Mouse (Mus musculus) embryonic facial prominence, embryonic 14.5 days (tissue): ENCODE data around the gene Dzank1. TPM values are rescaled to one million over a fixed set of nuclear protein-coding genes. Genes with fewer than 3 reads are reported as not detected.

Experiments used
- ATAC-seq: fragments of 200-750 bp; cut with Nextera tagmentation; 2 replicates; pipeline ENCODE4 v1.8.0; 2017; ENCODE audit warnings: low read depth, moderate number of reproducible peaks, moderate TSS enrichment
- DNase-seq: peaks from one replicate; pipeline ENCODE4 v3.0.0-alpha.2; 2015; ENCODE audit warnings: low spot score
- H3K27ac ChIP-seq: fragments of 300-500 bp; sonication (generic); replicated peaks from 2 replicates; pipeline ENCODE4 v1.5.1; 2014; ENCODE audit warnings: low read depth, mild to moderate bottlenecking, low read length, moderate library complexity
- H3K27me3 ChIP-seq: fragments of 300-500 bp; sonication (generic); replicated peaks from 2 replicates; pipeline ENCODE4 v1.6.1; 2014; ENCODE audit warnings: low read length; ENCODE audit not compliant: control insufficient read depth, insufficient read depth
- H3K36me3 ChIP-seq: fragments of 300-500 bp; sonication (generic); 2 replicates; pipeline ENCODE4 v1.6.1; 2014; ENCODE audit warnings: low read length, mixed read lengths; ENCODE audit not compliant: control insufficient read depth, insufficient read depth
- H3K4me1 ChIP-seq: fragments of 300-500 bp; sonication (generic); 2 replicates; pipeline ENCODE4 v1.6.1; 2014; ENCODE audit warnings: antibody characterized with exemption, low read length; ENCODE audit not compliant: control insufficient read depth, insufficient read depth
- H3K4me2 ChIP-seq: fragments of 300-500 bp; sonication (generic); 2 replicates; pipeline ENCODE4 v1.6.1; 2014; ENCODE audit warnings: low read depth, mild to moderate bottlenecking, low read length, moderate library complexity, mixed read lengths
- H3K4me3 ChIP-seq: fragments of 300-500 bp; sonication (generic); 2 replicates; pipeline ENCODE4 v1.5.1; 2014; ENCODE audit warnings: low read depth, mild to moderate bottlenecking, low read length
- H3K9ac ChIP-seq: fragments of 300-500 bp; sonication (generic); 2 replicates; pipeline ENCODE4 v1.6.1; 2014; ENCODE audit warnings: low read depth, mild to moderate bottlenecking, low read length, moderate library complexity, mixed read lengths
- H3K9me3 ChIP-seq: fragments of 300-500 bp; sonication (generic); 2 replicates; pipeline ENCODE4 v1.6.1; 2016; ENCODE audit warnings: low read length; ENCODE audit not compliant: control insufficient read depth
- WGBS: fragments of 180-500 bp; shearing (Covaris S2); extraction: QIAGEN DNeasy Blood & Tissue Kit; methylation state at CpG from one replicate; pipeline ENCODE4 v1.1.7; 2014; 5-methylcytosine and 5-hydroxymethylcytosine counted together
- polyA plus RNA-seq: library from polyadenylated mRNA; unstranded; fragments of >200 nt; fragmentation: Nextera tagmentation; extraction: Ambion mirVana; gene quantifications from 2 replicates; pipeline ENCODE4 v1.2.1, GENCODE M21; 2014

Dzank1 gene
- 1.5 and 2.6 TPM in 2 replicates for polyA plus RNA-seq

DNA sequence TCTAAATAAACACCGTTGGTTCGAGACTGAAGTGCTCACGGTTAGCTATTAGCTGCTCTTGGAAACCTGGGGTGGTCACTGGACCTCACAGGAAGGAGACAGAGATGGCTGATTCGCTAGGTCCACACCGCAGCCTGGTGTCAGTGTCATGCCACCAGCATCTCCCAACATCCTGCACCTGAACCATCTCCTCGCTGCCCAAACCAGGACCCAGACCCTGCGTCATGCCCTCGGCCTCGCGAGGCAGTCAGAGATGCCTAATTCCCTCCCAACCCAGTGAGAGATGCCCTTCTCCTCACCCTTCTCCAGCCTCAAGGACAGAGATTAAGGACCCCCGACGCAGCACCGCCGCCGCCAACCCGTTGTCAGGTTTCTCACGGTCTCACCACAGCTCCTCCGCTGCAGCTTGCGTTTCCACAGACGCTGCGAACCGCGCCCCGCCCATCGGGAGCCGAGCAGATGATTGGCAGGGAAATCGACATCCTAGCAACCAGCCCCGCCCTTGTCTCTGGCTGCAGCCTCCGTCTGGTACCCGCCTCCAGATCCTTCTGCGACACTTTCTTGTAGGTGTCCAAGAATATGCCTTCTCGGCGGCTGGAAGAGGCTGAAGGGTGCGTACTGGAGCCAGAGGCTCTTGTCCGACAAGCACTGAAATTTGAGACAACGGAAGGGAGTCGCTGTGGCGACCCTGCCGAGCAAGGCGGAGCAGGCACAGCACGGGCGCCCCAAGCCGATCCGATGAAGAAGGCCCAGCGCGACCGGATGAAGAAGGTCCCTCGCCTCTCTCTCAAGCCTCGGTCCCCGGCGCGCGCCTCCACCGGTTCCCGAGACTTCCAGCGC lies at the start of gene Dzank1, which contains the start of gene Polr3f:
Gene Dzank1 (minus strand): TSS at position 434 of the 840 bp plus-strand sequence.
Gene Polr3f (plus strand): TSS at position 738 of the 840 bp plus-strand sequence.
- peaks cover 20% of the 10 kb centered on the region for H3K36me3 ChIP-seq
- no peaks in the 10 kb centered on the region for H3K9me3 ChIP-seq
- peak within 1 kb of the TSS; percentile 98 for H3K4me3 ChIP-seq
- DNase-seq (peak; percentile 99), ATAC-seq (peak; percentile 98)
- peak within 1 kb of the TSS; percentile 94 for H3K27ac ChIP-seq
- 0 out of 2 replicates have a peak, but pooled peaks cover 11% of the 10 kb centered on the region for H3K27me3 ChIP-seq
- H3K4me1 ChIP-seq: peaks cover 6% of the 10 kb centered on the region; the same call in 1 of the 2 replicates
- H3K9ac ChIP-seq: peak within 1 kb of the TSS; percentile 95
- WGBS: 3% methylated on average over 24 of the region's 56 CpGs
- peak within 1 kb of the TSS; percentile 78 for H3K4me2 ChIP-seq

DNA sequence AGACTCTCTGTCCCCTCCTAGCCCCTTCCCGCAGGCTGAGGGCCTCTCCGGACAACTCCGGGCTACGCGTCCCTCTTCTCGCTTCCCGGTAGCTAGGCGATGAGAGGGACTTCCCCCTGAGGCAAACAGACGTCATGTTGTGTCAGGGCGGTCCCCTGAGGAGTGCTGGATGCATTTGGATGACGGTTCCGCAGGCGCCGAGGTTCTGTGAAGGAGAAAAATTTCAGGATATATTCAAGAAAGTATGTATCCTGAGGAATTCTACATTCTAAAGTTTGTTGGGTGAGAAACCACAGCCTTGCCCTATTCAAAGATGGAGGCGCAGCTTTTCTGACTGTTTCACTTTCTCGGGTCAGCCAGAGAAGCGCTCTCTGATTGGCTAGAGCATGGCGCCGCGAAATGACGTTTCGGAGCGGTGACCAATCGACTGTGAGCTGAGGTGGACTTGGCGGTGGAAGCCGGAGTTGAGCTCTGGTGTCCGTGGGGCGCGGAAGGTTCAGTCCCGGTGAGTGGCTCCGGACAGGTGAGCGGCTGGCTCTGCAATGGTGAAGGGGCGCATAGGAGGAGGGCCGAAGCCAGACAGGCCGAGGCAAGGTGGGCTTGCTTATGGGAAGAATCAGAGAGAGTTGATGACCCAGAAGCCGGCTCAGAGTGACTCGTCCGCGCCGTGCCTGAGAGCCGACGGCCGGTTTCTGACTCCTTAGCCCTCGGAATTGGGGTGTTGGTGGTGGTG lies 28.8 kb upstream of the Dzank1 start, which contains the start of gene Sec23b:
Gene Sec23b (plus strand): TSS at position 410 of the 733 bp plus-strand sequence.
- peak within 1 kb of the TSS; percentile 95 for H3K27ac ChIP-seq
- H3K4me3 ChIP-seq: peak within 1 kb of the TSS; percentile 67
- peak within 1 kb of the TSS; percentile 68 for H3K4me2 ChIP-seq
- H3K27me3 ChIP-seq: no peaks in the 10 kb centered on the region
- 1% methylated on average over 44 of the region's 44 CpGs for WGBS
- H3K36me3 ChIP-seq: peaks cover 14% of the 10 kb centered on the region; the same call in 1 of the 2 replicates
- peak; percentile 98 for ATAC-seq
- DNase-seq: peak; percentile 98
- peaks cover 8% of the 10 kb centered on the region for H3K4me1 ChIP-seq
- no peaks in the 10 kb centered on the region for H3K9me3 ChIP-seq
- peak within 1 kb of the TSS; percentile 79 for H3K9ac ChIP-seq

DNA sequence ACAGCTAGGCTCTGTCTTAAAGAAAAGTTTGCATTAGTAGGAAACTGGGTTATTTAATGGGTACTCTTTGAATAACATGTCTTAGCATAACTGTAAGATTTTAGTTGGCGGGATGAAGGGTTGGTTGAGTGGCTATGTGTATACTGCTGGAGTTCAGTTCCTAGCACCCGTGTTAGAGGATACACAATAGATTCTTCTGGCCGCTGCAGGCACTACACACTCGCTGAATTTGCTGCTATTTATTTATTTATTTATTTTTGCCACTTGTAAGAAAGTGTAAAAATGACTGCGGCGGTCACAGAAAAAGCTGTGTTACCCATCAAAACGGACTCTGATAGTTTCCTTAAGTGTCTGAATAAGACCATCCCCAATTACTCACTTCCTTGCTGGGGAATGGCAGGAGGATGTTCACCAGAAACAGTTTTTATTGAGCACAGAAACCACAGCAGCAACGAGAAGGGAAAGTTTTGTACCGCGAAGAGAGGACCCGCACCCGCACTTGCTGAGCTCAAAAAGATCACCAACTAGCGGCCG lies 28.1 kb upstream of the Dzank1 start:
- H3K4me1 ChIP-seq: peaks cover 8% of the 10 kb centered on the region
- ATAC-seq (no peak; the same call in 1 of the 2 replicates), DNase-seq (peak; percentile 50)
- peak overlapping the region; percentile 79 for H3K9ac ChIP-seq
- peak overlapping the region; percentile 95 for H3K27ac ChIP-seq
- H3K4me3 ChIP-seq: peak overlapping the region; percentile 67
- WGBS: 2% methylated on average over 14 of the region's 14 CpGs
- peak overlapping the region; percentile 68 for H3K4me2 ChIP-seq
- H3K27me3 ChIP-seq: no peaks in the 10 kb centered on the region
- H3K9me3 ChIP-seq: no peaks in the 10 kb centered on the region
- H3K36me3 ChIP-seq: peaks cover 13% of the 10 kb centered on the region; the same call in 1 of the 2 replicates

DNA sequence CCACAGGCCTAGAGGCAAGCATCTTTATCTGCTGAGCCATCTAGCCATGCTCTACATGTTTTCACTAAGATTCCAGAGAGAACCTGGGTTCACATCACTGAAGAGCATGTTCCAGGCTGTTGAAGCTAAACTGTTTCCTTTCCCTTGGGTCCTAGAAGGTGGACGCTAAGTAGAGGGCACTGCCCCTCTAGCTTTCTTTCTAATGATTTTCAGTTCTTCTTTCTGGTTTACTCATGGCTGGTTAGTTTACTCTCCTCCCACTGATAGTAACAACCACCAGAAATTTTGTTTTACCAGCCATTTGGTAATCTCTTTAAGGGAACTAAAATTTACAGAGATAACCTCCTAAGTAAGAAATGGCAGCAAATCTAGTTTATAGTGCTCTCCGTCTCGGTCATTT lies 26.7 kb upstream of the Dzank1 start:
- H3K27me3 ChIP-seq: no peaks in the 10 kb centered on the region
- H3K4me1 ChIP-seq: peaks cover 8% of the 10 kb centered on the region
- no peak overlapping the region for H3K4me3 ChIP-seq
- no peaks in the 10 kb centered on the region for H3K36me3 ChIP-seq
- H3K9ac ChIP-seq: no peak overlapping the region
- H3K4me2 ChIP-seq: no peak overlapping the region
- no peak overlapping the region for H3K27ac ChIP-seq
- no peaks in the 10 kb centered on the region for H3K9me3 ChIP-seq
- ATAC-seq: no peak
- DNase-seq: no peak
- 93% methylated on average over 3 of the region's 3 CpGs for WGBS

DNA sequence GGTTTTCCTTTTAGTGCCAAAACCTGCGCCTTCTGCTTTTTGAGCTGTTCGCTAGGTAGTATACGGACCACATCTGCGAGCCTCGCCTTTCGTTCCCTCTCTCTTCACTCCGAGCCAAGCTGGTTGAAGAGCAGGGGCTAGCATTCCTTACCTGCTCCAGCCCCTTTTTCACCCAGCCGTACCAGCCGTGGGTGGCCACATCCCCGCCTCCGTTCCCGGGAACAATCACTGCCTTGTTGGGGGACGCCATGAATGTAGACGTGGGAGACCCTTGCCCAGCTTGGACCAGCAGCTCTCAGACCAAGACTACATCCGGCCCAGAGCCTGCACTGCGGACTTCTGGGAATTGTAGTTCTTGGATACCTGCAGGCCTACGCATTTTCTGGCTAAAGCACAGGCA lies 23.3 kb upstream of the Dzank1 start, which contains the start of gene Rbbp9:
Gene Rbbp9 (minus strand): TSS at position 341 of the 400 bp plus-strand sequence.
- ATAC-seq (peak; percentile 92), DNase-seq (peak; percentile 94)
- Histone ChIP-seq H3K27me3 (no peaks in the 10 kb centered on the region), H3K4me2 (peak within 1 kb of the TSS; percentile 71), H3K4me3 (peak within 1 kb of the TSS; percentile 63), H3K27ac (peak within 1 kb of the TSS; percentile 86), H3K36me3 (peaks cover 22% of the 10 kb centered on the region), H3K9me3 (no peaks in the 10 kb centered on the region), H3K4me1 (peaks cover 3% of the 10 kb centered on the region; the same call in 1 of the 2 replicates), H3K9ac (peak within 1 kb of the TSS; percentile 76)
- under 1% methylated on average over 17 of the region's 17 CpGs for WGBS

DNA sequence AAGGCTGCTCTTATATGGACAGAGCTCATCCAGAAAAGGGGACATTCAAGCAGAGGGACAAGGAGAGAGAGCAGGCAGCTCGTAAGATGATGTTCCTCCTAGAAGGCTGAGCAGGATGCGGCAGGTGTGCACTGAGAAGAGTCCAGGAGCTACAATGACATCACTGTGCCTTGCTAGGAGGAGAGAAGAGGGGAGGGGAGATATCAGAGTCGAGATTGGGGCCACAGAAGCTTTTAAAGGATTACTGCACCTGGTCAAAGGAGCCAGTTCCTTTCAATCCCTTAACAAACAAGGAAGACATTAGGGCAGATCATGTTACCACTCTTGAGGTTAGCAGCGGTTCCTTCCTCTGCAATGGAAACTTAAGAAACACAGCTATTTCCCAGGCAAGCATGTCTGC lies 20.3 kb upstream of the Dzank1 start:
- Histone ChIP-seq H3K9me3 (no peaks in the 10 kb centered on the region), H3K9ac (no peak overlapping the region), H3K27ac (no peak overlapping the region), H3K36me3 (peaks cover 42% of the 10 kb centered on the region), H3K4me3 (no peak overlapping the region), H3K4me2 (no peak overlapping the region), H3K27me3 (no peaks in the 10 kb centered on the region), H3K4me1 (0 out of 2 replicates have a peak, but pooled peaks cover 3% of the 10 kb centered on the region)
- DNase-seq (peak; percentile 62), ATAC-seq (peak; percentile 67)
- WGBS: 57% methylated on average over 4 of the region's 4 CpGs

DNA sequence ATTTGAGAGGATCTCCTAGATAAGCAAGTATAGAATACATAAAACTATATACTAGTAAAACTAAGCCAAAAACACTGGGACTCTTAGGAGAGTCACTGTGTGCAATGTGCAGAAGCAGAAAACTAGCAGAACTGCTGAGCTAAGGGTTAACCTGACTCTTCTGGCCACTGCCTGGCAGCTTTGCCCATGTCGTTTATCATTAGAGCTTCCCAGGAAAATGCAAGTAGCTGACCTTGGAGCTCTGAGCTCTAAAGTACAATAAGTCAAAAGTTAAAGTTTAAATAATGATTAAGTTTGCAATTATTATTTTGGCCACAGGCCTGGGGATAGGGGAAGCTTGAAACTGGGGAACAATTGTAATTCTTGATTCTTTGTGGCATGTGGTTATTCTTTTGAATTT lies 18.3 kb upstream of the Dzank1 start:
- no peaks in the 10 kb centered on the region for H3K9me3 ChIP-seq
- 0 out of 2 replicates have a peak, but pooled peaks cover 3% of the 10 kb centered on the region for H3K4me1 ChIP-seq
- no peak overlapping the region for H3K4me3 ChIP-seq
- ATAC-seq (no peak), DNase-seq (no peak)
- H3K27ac ChIP-seq: no peak overlapping the region
- WGBS: 58% methylated on average over 1 of the region's 1 CpGs
- no peaks in the 10 kb centered on the region for H3K27me3 ChIP-seq
- no peak overlapping the region for H3K4me2 ChIP-seq
- H3K36me3 ChIP-seq: peaks cover 59% of the 10 kb centered on the region
- H3K9ac ChIP-seq: no peak overlapping the region

DNA sequence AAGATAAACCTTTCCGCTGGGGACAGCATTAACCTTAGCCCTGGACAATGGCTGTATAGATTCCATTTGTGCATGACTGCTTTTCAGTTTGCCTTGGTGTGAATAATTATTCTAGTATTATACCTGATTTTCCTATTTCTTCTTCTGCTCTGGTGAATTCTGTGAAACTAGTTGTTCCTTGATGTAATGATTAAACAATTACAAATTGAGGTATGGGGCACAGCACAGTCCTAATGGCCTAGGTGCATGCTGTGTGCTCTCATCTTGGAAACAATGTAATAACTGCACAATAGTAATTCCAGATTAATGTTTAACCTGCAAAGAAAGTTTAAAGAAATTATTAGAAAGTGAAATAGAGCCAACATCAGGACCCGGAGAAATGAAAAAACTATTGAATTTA lies 17.8 kb upstream of the Dzank1 start:
- no peak overlapping the region for H3K9ac ChIP-seq

More for the DNA sequence above, 17.8 kb upstream of the Dzank1 start:
- 93% methylated on average over 2 of the region's 2 CpGs for WGBS
- Histone ChIP-seq H3K4me2 (no peak overlapping the region), H3K27ac (no peak overlapping the region), H3K27me3 (no peaks in the 10 kb centered on the region), H3K4me3 (no peak overlapping the region), H3K4me1 (0 out of 2 replicates have a peak, but pooled peaks cover 3% of the 10 kb centered on the region), H3K9me3 (no peaks in the 10 kb centered on the region), H3K36me3 (peaks cover 63% of the 10 kb centered on the region)
- no peak for DNase-seq
- no peak for ATAC-seq
